Mouse (Mus musculus): ENCODE results near the gene Cpne1.
A peak's percentile ranks its signal among the peaks of the same experiment; 100 is the strongest.

The Cpne1 gene

DNA sequence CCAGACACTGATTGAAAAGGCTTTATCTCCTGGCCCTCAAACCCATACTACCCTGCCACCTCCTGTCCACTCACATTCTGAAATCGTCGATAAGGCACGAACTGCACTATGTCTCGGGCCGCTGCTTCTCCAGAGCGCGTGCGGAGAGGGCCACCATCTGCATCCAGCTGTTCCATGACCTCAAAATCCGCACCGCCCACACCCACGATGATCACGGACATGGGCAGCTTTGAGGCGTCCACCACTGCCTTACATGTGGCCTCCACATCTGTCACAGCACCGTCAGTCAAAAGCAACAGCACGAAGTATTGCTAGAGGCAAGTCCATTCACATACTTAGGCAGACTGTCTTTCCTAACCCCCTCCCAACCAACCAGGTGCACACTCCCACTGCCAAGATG lies 38.0 kb downstream of the Cpne1 start:
- Histone ChIP-seq H3K4me3 (replicated peaks; ENCODE audit: low read length) (peak overlapping the region; percentile 29; the same call in 1 of the 2 replicates), H3K36me3 (ENCODE audit: insufficient read depth, low read length) (peaks cover 61% of the 10 kb centered on the region), H3K9me3 (ENCODE audit: low read length) (no peaks in the 10 kb centered on the region), H3K27me3 (ENCODE audit: insufficient read depth, low read length) (no peaks in the 10 kb centered on the region), H3K4me1 (replicated peaks; ENCODE audit: low read depth, low read length) (peaks cover 49% of the 10 kb centered on the region)
- TF ChIP-seq CTCF (conservative IDR thresholded peaks at IDR 0.05; ENCODE audit: low read length), result no peak

DNA sequence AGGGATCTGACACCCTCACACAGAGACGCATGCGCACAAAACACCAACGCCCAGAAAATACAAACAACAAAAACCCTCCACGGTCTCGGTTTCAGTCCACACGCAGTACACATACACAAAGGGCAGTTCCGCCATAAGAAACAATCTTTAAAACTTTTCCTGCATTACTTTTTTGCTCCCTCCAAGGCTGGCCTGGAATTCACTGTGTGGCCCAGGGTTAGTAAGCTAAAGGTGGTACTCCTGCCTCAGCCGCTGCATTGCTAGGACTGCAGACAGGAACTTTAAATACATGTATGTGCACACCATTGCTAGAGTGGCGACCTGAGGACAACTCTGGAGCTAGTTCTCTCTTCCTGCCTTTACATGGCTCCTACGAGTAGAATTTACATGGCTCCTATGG lies 40.5 kb downstream of the Cpne1 start:
- peaks cover 34% of the 10 kb centered on the region for H3K4me1 ChIP-seq (replicated peaks; ENCODE audit: low read depth, low read length)
- H3K4me3 ChIP-seq (replicated peaks; ENCODE audit: low read length), result no peak overlapping the region
- peaks cover 15% of the 10 kb centered on the region for H3K27me3 ChIP-seq (ENCODE audit: insufficient read depth, low read length)
- H3K9me3 ChIP-seq (ENCODE audit: low read length), result no peaks in the 10 kb centered on the region
- peaks cover 37% of the 10 kb centered on the region for H3K36me3 ChIP-seq (ENCODE audit: insufficient read depth, low read length)
- TF ChIP-seq POU5F1 (IDR thresholded peaks at IDR 0.05; ENCODE audit: borderline replicate concordance, low read length) (no peak), NANOG (IDR thresholded peaks at IDR 0.05; ENCODE audit: borderline replicate concordance, low read length) (no peak), CTCF (conservative IDR thresholded peaks at IDR 0.05; ENCODE audit: low read length) (no peak)

DNA sequence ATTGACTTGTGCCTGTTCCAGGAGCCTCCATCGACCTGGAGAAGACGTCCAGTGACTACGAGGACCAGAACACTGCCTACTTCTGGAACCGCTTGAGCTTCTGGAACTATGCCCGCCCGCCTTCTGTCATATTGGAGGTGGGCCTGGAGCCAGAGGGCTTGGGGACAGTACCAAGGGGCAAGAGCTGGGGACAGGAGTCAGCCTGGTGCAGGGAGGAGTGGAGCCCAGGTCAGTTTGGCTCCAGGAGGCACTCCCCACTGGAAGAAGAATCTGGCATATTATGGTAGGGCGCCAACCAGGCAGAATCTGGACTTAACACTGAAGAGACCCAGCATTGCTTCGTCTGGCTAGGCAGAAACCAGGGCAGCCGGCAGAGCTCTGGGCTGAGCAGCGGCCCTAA lies 43.8 kb downstream of the Cpne1 start:
- Histone ChIP-seq H3K9me3 (ENCODE audit: low read length) (no peaks in the 10 kb centered on the region), H3K27me3 (ENCODE audit: insufficient read depth, low read length) (peaks cover 39% of the 10 kb centered on the region), H3K4me1 (replicated peaks; ENCODE audit: low read depth, low read length) (peaks cover 19% of the 10 kb centered on the region), H3K4me3 (replicated peaks; ENCODE audit: low read length) (no peak overlapping the region; the same call in 1 of the 2 replicates), H3K36me3 (ENCODE audit: insufficient read depth, low read length) (peaks cover 7% of the 10 kb centered on the region)
- TF ChIP-seq NANOG (IDR thresholded peaks at IDR 0.05; ENCODE audit: borderline replicate concordance, low read length), result no peak
- no peak for TF ChIP-seq CTCF (conservative IDR thresholded peaks at IDR 0.05; ENCODE audit: low read length)
- no peak for TF ChIP-seq POU5F1 (IDR thresholded peaks at IDR 0.05; ENCODE audit: borderline replicate concordance, low read length)

DNA sequence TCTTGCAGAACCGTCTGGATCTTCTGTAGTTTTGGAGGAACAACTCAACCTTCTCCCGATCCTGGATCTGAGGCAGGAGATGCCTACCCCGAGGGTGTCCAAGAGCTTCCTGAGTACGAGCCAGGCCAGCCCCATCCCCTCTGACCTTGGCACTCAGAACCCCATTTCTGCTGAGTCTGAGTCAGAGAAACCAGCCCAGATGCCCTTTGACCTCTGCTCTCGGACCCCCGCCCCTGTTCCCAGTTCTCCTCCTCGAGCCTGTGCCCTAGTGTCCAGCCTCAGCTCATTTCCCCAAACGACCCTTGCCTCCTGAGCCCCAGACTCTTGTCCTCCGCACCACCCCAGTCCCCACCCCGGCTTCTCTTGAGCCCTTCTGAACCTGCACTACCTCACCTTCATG lies 45.6 kb downstream of the Cpne1 start:
- Histone ChIP-seq H3K36me3 (ENCODE audit: insufficient read depth, low read length) (peaks cover 4% of the 10 kb centered on the region), H3K4me3 (replicated peaks; ENCODE audit: low read length) (peak overlapping the region; percentile 93), H3K27me3 (ENCODE audit: insufficient read depth, low read length) (peaks cover 44% of the 10 kb centered on the region), H3K9me3 (ENCODE audit: low read length) (no peaks in the 10 kb centered on the region), H3K4me1 (replicated peaks; ENCODE audit: low read depth, low read length) (peaks cover 19% of the 10 kb centered on the region)
- TF ChIP-seq CTCF (conservative IDR thresholded peaks at IDR 0.05; ENCODE audit: low read length) (no peak), POU5F1 (IDR thresholded peaks at IDR 0.05; ENCODE audit: borderline replicate concordance, low read length) (no peak), NANOG (IDR thresholded peaks at IDR 0.05; ENCODE audit: borderline replicate concordance, low read length) (no peak)

DNA sequence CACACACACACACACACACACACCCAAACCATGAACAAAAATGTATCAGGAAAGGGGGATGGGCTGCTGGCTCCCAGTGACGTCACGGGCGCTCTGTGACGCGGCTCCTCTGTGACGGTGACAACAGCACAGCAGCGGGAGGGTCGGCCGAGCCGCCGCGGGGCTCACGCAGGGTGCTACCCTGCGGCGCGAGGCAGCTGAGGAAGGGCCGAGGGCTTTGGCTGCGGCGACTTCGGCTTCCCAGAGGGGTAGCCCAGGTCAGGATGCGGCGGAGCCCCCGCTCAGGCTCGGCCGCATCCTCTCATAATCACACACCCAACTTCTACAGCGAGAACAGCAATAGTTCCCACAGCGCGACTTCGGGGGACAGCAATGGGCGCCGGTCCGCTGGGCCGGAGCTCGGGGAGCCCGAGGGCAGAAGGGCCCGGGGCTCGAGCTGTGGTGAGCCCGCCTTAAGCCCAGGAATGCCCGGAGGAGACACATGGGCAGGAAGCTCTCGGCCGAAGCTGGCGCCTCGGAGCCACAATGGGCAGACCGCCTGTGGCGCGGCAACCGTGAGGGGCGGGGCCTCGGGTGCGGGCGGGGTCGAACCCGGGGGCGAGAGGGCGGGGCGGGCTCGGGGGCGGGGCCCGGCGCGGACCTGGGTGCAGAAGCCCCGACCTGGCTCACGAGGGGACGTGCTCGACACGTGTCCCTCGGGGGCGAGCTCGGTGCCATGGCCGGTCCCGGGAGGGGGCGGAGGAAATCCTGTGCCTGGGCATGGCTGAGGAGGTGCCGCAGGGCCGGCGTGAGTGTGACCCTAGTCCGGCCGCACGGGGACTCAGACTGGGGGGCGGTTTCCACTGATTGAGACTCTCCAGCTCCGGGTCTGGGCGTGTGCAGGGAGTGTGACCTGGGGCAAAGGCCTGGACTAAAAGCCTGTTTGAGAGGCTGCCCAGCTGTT lies 46.4 kb downstream of the Cpne1 start, which contains the start of gene Spag4:
TSS of gene Spag4 (plus strand) at position 77 of the 943 bp plus-strand sequence.
- Histone ChIP-seq H3K4me3 (replicated peaks; ENCODE audit: low read length) (peak within 1 kb of the TSS; percentile 93), H3K27me3 (ENCODE audit: insufficient read depth, low read length) (peaks cover 44% of the 10 kb centered on the region), H3K36me3 (ENCODE audit: insufficient read depth, low read length) (peaks cover 4% of the 10 kb centered on the region), H3K9me3 (ENCODE audit: low read length) (no peaks in the 10 kb centered on the region), H3K4me1 (replicated peaks; ENCODE audit: low read depth, low read length) (peaks cover 19% of the 10 kb centered on the region)
- no peak for TF ChIP-seq CTCF (conservative IDR thresholded peaks at IDR 0.05; ENCODE audit: low read length)
- no peak for TF ChIP-seq POU5F1 (IDR thresholded peaks at IDR 0.05; ENCODE audit: borderline replicate concordance, low read length)
- TF ChIP-seq NANOG (IDR thresholded peaks at IDR 0.05; ENCODE audit: borderline replicate concordance, low read length), result no peak

DNA sequence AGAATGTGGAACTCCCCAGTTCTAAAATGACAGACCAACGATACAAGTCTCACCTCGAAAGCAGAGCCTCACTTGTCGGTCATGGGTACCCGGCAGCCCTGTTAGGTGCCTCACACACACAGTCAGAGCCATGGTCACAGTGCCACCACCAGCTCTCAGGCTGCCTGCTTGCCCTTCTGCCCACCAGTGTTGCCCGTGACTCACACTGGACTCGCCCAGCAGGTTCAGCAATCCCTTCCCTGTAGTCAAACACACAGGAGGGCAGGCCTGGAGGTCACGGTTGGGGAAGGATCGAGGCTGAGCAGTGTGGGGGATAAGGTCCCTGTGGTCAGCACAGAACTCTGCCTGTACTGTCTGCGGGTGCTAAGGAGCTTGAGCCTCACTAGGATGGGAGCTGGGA lies 58.9 kb downstream of the Cpne1 start, which contains the start of gene Fer1l4:
TSS of gene Fer1l4 (minus strand) at position 132 of the 400 bp plus-strand sequence.
- Histone ChIP-seq H3K4me1 (replicated peaks; ENCODE audit: low read depth, low read length) (peaks cover 6% of the 10 kb centered on the region), H3K9me3 (ENCODE audit: low read length) (no peaks in the 10 kb centered on the region), H3K36me3 (ENCODE audit: insufficient read depth, low read length) (no peaks in the 10 kb centered on the region), H3K27me3 (ENCODE audit: insufficient read depth, low read length) (peaks cover 38% of the 10 kb centered on the region), H3K4me3 (replicated peaks; ENCODE audit: low read length) (no peak within 1 kb of the TSS)
- TF ChIP-seq POU5F1 (IDR thresholded peaks at IDR 0.05; ENCODE audit: borderline replicate concordance, low read length), result no peak
- TF ChIP-seq CTCF (conservative IDR thresholded peaks at IDR 0.05; ENCODE audit: low read length), result no peak
- TF ChIP-seq NANOG (IDR thresholded peaks at IDR 0.05; ENCODE audit: borderline replicate concordance, low read length), result no peak

DNA sequence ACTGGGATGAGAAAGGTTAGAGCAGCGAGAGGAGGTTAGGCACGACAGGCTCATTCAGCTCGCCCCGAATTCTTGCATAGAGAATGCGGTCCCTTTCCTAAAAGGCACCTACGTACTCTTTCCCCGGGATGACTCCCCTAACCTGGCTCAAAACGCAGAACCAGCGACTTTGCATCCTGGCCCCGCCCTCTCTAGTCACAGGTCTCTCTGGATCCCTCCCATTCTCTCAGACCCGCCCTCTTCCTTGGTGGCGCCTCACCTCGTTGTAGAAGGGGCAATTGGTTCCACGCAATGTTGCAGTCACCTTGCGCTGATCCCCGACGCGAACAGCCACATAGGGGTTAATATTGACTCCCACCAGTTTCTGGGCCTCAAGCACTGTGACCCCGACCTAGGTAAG lies 63.8 kb downstream of the Cpne1 start:
- H3K4me1 ChIP-seq (replicated peaks; ENCODE audit: low read depth, low read length), result peaks cover 15% of the 10 kb centered on the region
- H3K36me3 ChIP-seq (ENCODE audit: insufficient read depth, low read length), result no peaks in the 10 kb centered on the region
- H3K9me3 ChIP-seq (ENCODE audit: low read length), result no peaks in the 10 kb centered on the region
- H3K27me3 ChIP-seq (ENCODE audit: insufficient read depth, low read length), result peaks cover 72% of the 10 kb centered on the region
- no peak for TF ChIP-seq CTCF (conservative IDR thresholded peaks at IDR 0.05; ENCODE audit: low read length)
- no peak for TF ChIP-seq NANOG (IDR thresholded peaks at IDR 0.05; ENCODE audit: borderline replicate concordance, low read length)
- no peak for TF ChIP-seq POU5F1 (IDR thresholded peaks at IDR 0.05; ENCODE audit: borderline replicate concordance, low read length)
- H3K4me3 ChIP-seq (replicated peaks; ENCODE audit: low read length), result no peak overlapping the region

DNA sequence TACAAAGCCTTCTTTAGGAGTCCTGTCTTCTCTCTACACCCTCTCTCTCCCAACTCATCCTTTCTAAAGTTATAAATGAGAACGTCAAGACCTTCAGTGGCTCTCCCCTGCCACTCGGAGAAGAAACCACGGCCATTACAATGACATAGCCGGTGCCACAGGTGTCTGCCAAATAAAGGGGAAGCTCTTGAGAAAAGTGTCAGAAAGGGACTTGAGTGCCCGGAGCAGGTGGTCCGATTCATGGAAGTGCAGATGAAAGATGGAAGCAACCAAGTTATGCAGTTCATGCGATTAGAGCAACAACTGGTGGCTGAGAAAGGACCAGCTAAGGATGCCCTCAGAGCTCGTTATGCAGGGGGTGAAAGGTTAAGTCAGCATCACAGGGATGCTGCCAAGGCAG lies 68.9 kb downstream of the Cpne1 start:
- Histone ChIP-seq H3K4me1 (replicated peaks; ENCODE audit: low read depth, low read length) (peaks cover 19% of the 10 kb centered on the region), H3K27me3 (ENCODE audit: insufficient read depth, low read length) (peaks cover 53% of the 10 kb centered on the region), H3K9me3 (ENCODE audit: low read length) (no peaks in the 10 kb centered on the region), H3K4me3 (replicated peaks; ENCODE audit: low read length) (no peak overlapping the region), H3K36me3 (ENCODE audit: insufficient read depth, low read length) (no peaks in the 10 kb centered on the region)
- TF ChIP-seq POU5F1 (IDR thresholded peaks at IDR 0.05; ENCODE audit: borderline replicate concordance, low read length) (no peak), CTCF (conservative IDR thresholded peaks at IDR 0.05; ENCODE audit: low read length) (no peak), NANOG (IDR thresholded peaks at IDR 0.05; ENCODE audit: borderline replicate concordance, low read length) (no peak)
